8 mouse cellular contexts compared by ENCODE assay signal in the genomic region with DNA sequence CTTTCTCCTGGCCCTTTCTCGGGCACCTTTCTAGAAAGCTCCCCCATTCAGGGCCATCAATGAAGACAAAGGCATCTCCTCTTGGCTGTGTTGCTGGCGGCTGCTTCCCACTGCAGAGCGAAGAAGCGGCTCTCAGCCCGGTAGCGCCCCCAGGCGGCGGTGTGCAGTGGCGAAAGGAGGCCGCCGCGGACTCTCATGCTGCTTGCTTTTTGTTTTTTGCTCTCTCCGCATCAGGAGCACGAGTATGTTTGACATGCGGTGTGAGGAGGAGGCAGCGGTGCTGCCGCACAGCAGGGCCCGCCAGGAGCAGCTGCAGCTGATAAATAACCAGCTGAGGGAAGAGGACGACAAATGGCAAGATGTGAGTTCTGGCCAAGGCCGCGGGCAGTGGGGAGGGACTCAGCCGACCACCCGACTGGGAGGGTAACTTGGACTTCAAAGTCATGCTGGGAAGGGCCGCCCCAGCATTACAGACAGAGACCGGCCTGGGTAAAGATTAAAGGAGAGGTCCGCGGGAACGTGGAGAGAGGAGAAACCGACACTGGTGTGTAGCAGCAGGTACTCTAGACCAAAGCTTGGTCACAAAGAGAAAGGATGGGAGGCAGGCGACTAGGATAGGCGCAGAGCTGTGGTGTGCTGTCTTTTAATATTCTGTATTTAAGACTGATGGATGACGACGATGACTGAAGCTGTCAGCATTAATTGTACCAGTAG.
DNase-seq lines count a peak whose midpoint lies in the region; ATAC-seq and TF ChIP-seq lines count a peak whose summit lies in the region.

No protein-coding gene starts in this region.

- peak overlapping the region; percentile 38 for H3K4me3 ChIP-seq in embryonic facial prominence, embryonic 12.5 days
- peak overlapping the region; percentile 54 for H3K4me3 ChIP-seq in heart, embryonic 10.5 days
- peak overlapping the region; percentile 42 for H3K4me3 ChIP-seq in kidney, embryonic 14.5 days (ENCODE audit: low read length)
- peak overlapping the region; percentile 49 for H3K4me3 ChIP-seq in limb, embryonic 13.5 days
- peak overlapping the region; percentile 36 for H3K4me3 ChIP-seq in midbrain, postnatal 0 days (ENCODE audit: low read depth, low read length)

- DNase-seq in layer of hippocampus, adult 11-12 months (ENCODE audit: low spot score), result peak; percentile 86
- DNase-seq in layer of hippocampus, adult 9-10 months (ENCODE audit: low spot score), result no peak
- peak; percentile 90 for DNase-seq in heart, embryonic 10.5 days (ENCODE audit: low spot score)
- peak; percentile 91 for DNase-seq in midbrain, postnatal 0 days (ENCODE audit: low spot score)
- DNase-seq in testis, postnatal 14 days (ENCODE audit: low spot score), result peak; percentile 72

- peak overlapping the region; percentile 52 for H3K9ac ChIP-seq in embryonic facial prominence, embryonic 12.5 days
- H3K9ac ChIP-seq in kidney, embryonic 14.5 days (ENCODE audit: low read depth, low read length), result peak overlapping the region; percentile 58
- H3K9ac ChIP-seq in limb, embryonic 13.5 days, result peak overlapping the region; percentile 70
- H3K9ac ChIP-seq in midbrain, postnatal 0 days (replicated peaks; ENCODE audit: low read length, poor library complexity, severe bottlenecking), result peak overlapping the region; percentile 62

- H3K4me2 ChIP-seq in embryonic facial prominence, embryonic 12.5 days (replicated peaks), result peak overlapping the region; percentile 55
- peak overlapping the region; percentile 83 for H3K4me2 ChIP-seq in kidney, embryonic 14.5 days (replicated peaks; ENCODE audit: low read depth, low read length)
- H3K4me2 ChIP-seq in limb, embryonic 13.5 days (replicated peaks), result peak overlapping the region; percentile 77
- peak overlapping the region; percentile 59 for H3K4me2 ChIP-seq in midbrain, postnatal 0 days (ENCODE audit: low read depth, low read length, poor library complexity, severe bottlenecking)

- H3K27me3 ChIP-seq in embryonic facial prominence, embryonic 12.5 days, result no peaks in the 10 kb centered on the region
- H3K27me3 ChIP-seq in heart, embryonic 10.5 days (ENCODE audit: insufficient read depth, poor library complexity, severe bottlenecking), result peaks cover 70% of the 10 kb centered on the region
- peaks cover 4% of the 10 kb centered on the region; the same call in 1 of the 2 replicates for H3K27me3 ChIP-seq in kidney, embryonic 14.5 days (ENCODE audit: control insufficient read depth, insufficient read depth, low read length)
- no peaks in the 10 kb centered on the region for H3K27me3 ChIP-seq in limb, embryonic 13.5 days
- H3K27me3 ChIP-seq in midbrain, postnatal 0 days (ENCODE audit: insufficient read depth, low read length), result no peaks in the 10 kb centered on the region

- H3K27ac ChIP-seq in embryonic facial prominence, embryonic 12.5 days, result peak overlapping the region; percentile 46
- H3K27ac ChIP-seq in heart, embryonic 10.5 days, result peak overlapping the region; percentile 30; the same call in 1 of the 2 replicates
- H3K27ac ChIP-seq in kidney, embryonic 14.5 days (ENCODE audit: low read depth, low read length), result no peak overlapping the region
- peak overlapping the region; percentile 49; the same call in 1 of the 2 replicates for H3K27ac ChIP-seq in limb, embryonic 13.5 days
- H3K27ac ChIP-seq in midbrain, postnatal 0 days (ENCODE audit: low read depth, low read length), result peak overlapping the region; percentile 67

- H3K36me3 ChIP-seq in embryonic facial prominence, embryonic 12.5 days, result peaks cover 10% of the 10 kb centered on the region; the same call in 1 of the 2 replicates
- peaks cover 2% of the 10 kb centered on the region; the same call in 1 of the 2 replicates for H3K36me3 ChIP-seq in heart, embryonic 10.5 days
- no peaks in the 10 kb centered on the region for H3K36me3 ChIP-seq in kidney, embryonic 14.5 days (ENCODE audit: control insufficient read depth, insufficient read depth, low read length)
- peaks cover 14% of the 10 kb centered on the region for H3K36me3 ChIP-seq in limb, embryonic 13.5 days
- H3K36me3 ChIP-seq in midbrain, postnatal 0 days (ENCODE audit: insufficient read depth, low read length), result peaks cover 5% of the 10 kb centered on the region; the same call in 1 of the 2 replicates

- ATAC-seq in embryonic facial prominence, embryonic 12.5 days (ENCODE audit: insufficient number of reproducible peaks, insufficient read depth, low FRiP score, low TSS enrichment), result peak; percentile 78
- peak; percentile 78 for ATAC-seq in kidney, embryonic 14.5 days (ENCODE audit: low FRiP score, low TSS enrichment)
- peak; percentile 79 for ATAC-seq in limb, embryonic 13.5 days (ENCODE audit: low FRiP score, low read depth)
- peak; percentile 89 for ATAC-seq in midbrain, postnatal 0 days (ENCODE audit: low FRiP score)

- TF ChIP-seq CTCF in midbrain, postnatal 0 days (IDR thresholded peaks at IDR 0.05), result peak; percentile 95

- 2% methylated on average over 33 of the region's 33 CpGs for WGBS in embryonic facial prominence, embryonic 12.5 days
- 3% methylated on average over 33 of the region's 33 CpGs for WGBS in heart, embryonic 10.5 days
- 3% methylated on average over 33 of the region's 33 CpGs for WGBS in kidney, embryonic 14.5 days
- 1% methylated on average over 33 of the region's 33 CpGs for WGBS in limb, embryonic 13.5 days
- WGBS in midbrain, postnatal 0 days, result 1% methylated on average over 33 of the region's 33 CpGs

- peaks cover 38% of the 10 kb centered on the region for H3K4me1 ChIP-seq in embryonic facial prominence, embryonic 12.5 days
- peaks cover 15% of the 10 kb centered on the region; the same call in 1 of the 2 replicates for H3K4me1 ChIP-seq in heart, embryonic 10.5 days
- 0 out of 2 replicates have a peak, but pooled peaks cover 8% of the 10 kb centered on the region for H3K4me1 ChIP-seq in kidney, embryonic 14.5 days (ENCODE audit: control insufficient read depth, insufficient read depth, low read length)
- peaks cover 54% of the 10 kb centered on the region for H3K4me1 ChIP-seq in limb, embryonic 13.5 days
- 0 out of 2 replicates have a peak, but pooled peaks cover 3% of the 10 kb centered on the region for H3K4me1 ChIP-seq in midbrain, postnatal 0 days (ENCODE audit: insufficient read depth, low read length)

- no peaks in the 10 kb centered on the region for H3K9me3 ChIP-seq in embryonic facial prominence, embryonic 12.5 days
- H3K9me3 ChIP-seq in heart, embryonic 10.5 days, result no peaks in the 10 kb centered on the region
- no peaks in the 10 kb centered on the region for H3K9me3 ChIP-seq in kidney, embryonic 14.5 days (ENCODE audit: control insufficient read depth, low read length)
- H3K9me3 ChIP-seq in limb, embryonic 13.5 days, result no peaks in the 10 kb centered on the region
- H3K9me3 ChIP-seq in midbrain, postnatal 0 days (ENCODE audit: low read length), result no peaks in the 10 kb centered on the region
